Mouse (Mus musculus): ENCODE data around the gene Bach2. TPM values are rescaled to one million over a fixed set of nuclear protein-coding genes. Genes with fewer than 3 reads are reported as not detected.

The Bach2 gene
- total RNA-seq, 2 experiments from 2014 or later, result 21.4 to 29.7 TPM

DNA sequence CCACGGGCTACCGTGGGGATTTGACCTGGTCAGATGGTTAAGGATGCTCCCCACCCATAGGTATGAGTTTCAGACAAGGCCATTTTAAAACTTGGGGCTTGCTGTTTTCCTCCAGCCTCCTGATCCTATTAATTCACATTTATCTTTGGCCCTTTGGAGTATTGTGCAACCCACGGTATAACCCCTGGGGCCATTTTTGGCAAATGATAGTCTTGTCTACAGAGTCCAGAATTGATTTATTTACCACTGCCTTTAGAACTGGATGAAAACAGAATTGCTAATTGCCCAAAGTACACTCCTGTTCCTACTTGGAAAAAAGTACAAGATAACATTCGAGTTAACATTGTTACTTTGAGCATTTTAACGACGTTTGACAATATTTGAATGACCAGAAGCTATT is 7.0 kb downstream of the Bach2 start:
- DNase-seq (ENCODE audit: extremely low spot score in 1 of 2, low spot score in 2 of 2), result no peak
- intact Hi-C loops (cut with DNase I), result loop anchor here (5.0 kb wide), 1 partner anchor 327 kb away; no protein-coding TSS in a partner anchor

DNA sequence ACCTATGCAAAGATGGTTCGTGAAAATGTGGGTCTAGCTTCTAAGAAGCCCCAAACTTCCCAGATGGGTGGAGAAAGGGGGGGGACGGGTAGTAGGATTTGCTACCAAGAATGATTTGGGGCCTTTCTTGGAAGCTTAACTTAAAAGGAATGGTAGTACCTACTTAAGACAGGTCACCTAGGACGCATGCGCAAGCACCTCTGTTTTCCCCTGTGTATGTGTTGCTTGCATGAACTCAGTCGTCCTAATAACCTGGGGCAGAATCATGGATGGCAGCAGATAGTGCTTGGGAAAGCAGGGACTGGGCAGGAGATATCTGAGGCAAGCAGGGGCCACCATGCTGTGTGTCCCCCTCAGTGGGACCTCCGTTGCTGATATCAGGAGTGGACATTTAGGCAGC is 7.4 kb downstream of the Bach2 start:
- intact Hi-C loops (cut with DNase I), result loop anchor here (5.0 kb wide), 1 partner anchor 326 kb away; no protein-coding TSS in a partner anchor
- DNase-seq (ENCODE audit: extremely low spot score in 1 of 2, low spot score in 2 of 2), result no peak

DNA sequence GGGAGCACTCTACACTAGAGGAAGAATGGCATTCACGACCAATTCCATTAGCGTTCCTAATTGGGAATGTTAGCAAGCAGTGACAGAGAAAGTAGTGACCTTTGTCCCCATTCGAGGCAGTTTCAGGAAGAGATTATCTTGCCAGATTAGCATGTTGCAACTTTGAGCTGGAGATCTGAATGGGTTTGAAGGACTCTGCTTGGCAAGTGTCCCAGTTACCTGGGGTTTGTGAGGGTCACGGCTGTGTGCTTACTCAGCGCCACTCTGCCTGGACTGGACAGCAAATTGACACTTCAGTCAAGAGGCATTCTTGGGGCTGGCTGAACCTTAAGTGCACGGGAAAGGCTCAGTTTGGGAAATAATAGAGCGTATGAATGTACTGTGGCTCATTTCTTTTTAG is 8.2 kb downstream of the Bach2 start:
- no peak for DNase-seq (ENCODE audit: extremely low spot score in 1 of 2, low spot score in 2 of 2)
- intact Hi-C loops (cut with DNase I), result loop anchor here (5.0 kb wide), 1 partner anchor 326 kb away; no protein-coding TSS in a partner anchor

DNA sequence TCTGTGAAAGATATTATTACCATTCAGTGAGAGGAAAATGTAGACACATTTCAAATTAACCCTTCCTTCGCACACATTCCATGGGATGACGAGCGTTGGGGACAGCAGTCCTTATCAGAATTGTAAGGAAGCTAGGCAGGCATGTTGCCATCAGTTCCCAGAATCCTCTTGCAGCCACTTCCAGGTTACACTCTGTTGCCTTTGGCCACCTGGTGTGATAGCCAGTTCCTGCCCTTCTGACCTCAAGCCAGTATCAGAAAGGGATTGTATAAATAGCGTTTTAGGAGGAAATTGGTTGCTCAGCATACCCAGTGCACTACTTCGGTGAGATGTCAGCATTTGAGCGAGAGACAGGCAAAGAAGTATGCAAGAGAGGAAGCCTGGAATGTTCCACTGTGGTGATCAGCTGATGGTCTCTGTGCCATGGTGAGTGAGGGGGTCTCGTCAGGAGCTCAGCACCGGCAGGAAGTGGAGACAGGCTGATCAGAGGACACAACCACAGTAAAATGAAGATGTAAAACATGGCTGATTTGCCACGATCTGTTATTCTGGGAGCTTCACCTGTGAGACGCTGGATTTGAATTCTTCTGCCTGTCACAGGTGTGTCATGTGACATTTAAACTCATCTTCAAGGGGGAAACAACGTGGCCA is 9.0 kb downstream of the Bach2 start:
- intact Hi-C loops (cut with DNase I), result loop anchor here (5.0 kb wide), 1 partner anchor 325 kb away; no protein-coding TSS in a partner anchor
- DNase-seq (ENCODE audit: extremely low spot score in 1 of 2, low spot score in 2 of 2), result no peak

DNA sequence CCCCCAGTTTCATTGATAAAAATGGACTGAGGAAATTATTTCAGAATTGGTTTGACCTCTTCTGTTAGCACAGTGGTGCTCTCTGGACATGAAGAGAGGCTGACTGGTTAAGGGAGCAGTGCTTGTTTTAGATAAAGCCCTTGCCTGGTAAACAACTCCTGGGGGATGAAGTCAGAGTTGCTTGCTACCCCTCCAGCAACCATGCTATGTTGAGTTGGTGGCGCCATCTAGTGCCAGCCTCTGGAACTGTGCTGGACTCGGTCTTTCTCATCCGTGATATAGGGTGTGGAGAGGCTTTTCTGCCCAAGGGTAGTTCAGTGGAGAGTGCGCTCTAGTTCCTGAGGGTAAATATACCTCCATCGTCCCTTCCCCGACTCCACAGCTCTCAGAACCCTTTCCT is 9.6 kb downstream of the Bach2 start:
- intact Hi-C loops (cut with DNase I), result loop anchor here (5.0 kb wide), 1 partner anchor 324 kb away; no protein-coding TSS in a partner anchor
- DNase-seq (ENCODE audit: extremely low spot score in 1 of 2, low spot score in 2 of 2), result peak; percentile 56 to 79

DNA sequence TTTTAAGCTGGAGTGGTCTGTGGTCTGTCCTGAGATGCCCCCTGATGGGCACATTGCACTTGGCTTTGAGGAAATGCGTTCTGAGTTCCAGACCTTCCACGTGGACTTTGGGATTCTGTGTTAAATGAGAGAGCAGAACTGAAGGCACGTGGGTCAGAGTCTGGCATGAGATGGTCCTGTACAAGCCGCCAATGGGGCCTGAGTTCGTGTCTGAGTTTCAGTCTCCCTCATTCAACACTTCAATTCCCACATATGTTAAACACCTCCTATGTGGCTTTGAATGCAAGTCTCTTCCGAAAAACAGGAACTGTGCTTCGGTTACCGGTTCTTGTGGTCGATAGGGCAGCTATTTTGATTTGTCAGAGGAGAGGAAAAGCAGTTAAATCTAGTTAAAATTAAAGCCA is 10.4 kb downstream of the Bach2 start:
- intact Hi-C loops (cut with DNase I), result loop anchor here (5.0 kb wide), 1 partner anchor 323 kb away; no protein-coding TSS in a partner anchor
- no peak for DNase-seq (ENCODE audit: extremely low spot score in 1 of 2, low spot score in 2 of 2)

DNA sequence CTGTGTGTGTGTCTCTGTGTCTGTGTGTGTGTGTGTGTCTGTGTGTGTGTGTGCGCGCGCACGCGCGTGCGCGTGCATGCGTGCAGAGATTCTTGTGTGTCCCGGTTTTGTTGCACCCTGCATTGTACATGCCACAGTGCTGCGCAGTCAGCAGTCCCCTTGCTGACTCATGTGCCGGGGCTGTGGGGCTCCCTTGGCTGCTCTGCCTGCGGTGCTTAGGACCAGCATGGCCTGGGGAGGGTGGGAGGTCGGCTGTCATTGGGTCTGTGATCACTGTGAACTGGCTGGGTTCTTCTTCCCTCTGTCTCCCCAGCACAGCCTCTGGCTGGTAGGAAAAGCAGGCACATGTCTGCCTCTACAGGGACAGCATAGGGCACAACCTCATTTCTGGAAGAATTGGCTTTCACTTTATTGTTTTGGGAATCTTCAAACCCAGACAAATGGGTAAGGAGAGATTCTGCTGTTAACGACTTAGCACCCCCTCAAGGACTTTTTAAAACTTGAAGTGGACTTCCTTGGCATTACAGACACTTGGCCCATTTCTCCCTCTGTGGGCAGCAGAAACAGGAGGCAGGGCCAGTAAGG is 11.2 kb downstream of the Bach2 start:
- DNase-seq (ENCODE audit: extremely low spot score in 1 of 2, low spot score in 2 of 2), result peak in 1 of 2 experiments; percentile 49
- intact Hi-C loops (cut with DNase I), result loop anchor here (5.0 kb wide), 1 partner anchor 322 kb away; no protein-coding TSS in a partner anchor

DNA sequence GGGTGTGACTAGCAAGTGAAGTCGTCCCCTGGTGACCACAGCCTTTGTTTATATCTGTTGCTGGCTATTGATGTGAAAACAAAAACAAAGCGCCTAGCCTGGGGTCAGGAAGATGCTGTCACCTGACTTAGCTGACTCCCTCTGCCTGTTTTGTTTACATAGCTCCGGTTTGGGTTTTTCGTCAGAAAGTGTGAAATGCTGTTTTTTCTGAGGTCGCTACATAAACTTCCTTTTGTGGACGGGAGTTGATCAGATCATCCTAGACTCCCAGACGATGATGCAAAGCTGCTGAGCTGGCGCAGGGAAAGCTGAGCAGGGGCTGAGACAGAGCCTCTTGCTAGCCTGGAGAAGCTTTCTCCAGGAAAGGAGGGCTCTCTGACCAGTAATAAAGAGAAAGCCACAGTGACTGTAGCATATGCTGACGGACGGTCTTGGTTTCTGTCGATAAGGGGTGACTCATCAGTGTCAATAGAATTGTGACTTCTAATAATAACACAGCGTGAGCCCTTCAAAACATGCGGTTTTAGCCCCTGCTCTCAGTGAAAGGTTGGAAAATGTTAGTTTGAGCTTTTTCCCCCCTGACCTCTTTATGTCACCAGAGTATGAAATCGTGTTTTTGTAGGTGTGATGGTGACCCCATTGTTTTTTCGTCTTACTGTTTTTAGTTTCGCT is 11.9 kb downstream of the Bach2 start:
- intact Hi-C loops (cut with DNase I), result no loop called here

DNA sequence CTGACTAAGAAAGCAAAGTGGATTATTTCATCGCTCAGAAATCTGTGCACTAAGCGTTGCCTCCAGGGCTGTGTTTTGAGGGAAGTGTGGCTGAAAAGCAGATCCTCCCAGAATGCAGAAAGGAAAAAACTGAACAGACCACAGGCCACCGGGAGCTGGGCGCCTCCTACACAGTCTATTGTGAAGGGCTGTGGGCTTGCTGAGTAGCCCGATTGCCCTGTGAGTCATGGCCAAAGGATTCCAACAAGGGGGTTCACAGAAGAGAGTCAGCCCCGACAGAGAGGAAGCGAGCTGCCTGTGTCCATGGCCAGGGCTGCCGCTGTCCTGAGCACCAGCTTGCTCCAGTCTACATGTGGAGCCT is 12.4 kb downstream of the Bach2 start:
- peak in 1 of 2 experiments; percentile 51 for DNase-seq (ENCODE audit: extremely low spot score in 1 of 2, low spot score in 2 of 2)
- intact Hi-C loops (cut with DNase I), result no loop called here

More for the DNA sequence above, 11.9 kb downstream of the Bach2 start:
- peak in 1 of 2 experiments; percentile 46 for DNase-seq (ENCODE audit: extremely low spot score in 1 of 2, low spot score in 2 of 2)

DNA sequence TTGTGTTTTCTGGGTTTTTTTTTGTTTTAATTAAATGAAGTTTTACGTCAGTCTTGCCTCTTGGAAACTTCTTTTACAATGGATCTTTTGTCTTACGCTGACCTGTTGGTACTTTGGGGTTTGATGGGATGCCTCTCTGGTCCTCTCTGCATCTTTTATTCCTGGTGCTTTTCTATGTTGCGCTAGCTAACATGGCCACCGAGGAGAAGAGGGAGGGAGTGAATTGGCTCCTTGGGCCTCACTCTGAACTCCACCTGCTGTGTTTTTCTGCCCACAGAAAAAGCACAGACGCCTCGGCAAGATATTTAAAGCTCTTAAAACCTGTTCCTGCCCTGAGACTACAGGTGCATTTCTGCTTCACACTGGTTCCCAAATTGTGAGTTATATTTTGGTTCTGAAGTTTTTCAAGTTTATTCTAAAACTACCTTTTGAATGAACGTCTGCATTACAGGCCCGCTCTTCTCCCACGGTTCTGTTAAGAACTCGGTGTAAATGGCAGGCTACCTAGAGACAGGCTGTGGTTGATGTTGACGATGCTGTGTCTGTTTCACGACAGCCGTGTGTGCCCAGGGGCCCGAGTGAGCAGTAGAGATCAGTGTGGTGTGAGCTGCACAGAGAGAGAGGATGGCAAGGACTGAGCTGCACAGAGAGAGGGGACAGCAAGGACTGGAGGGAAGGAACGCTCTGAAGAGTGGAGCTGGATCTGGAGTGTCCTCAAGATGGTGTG is 13.5 kb downstream of the Bach2 start:
- intact Hi-C loops (cut with DNase I), result no loop called here
- DNase-seq (ENCODE audit: extremely low spot score in 1 of 2, low spot score in 2 of 2), result no peak

DNA sequence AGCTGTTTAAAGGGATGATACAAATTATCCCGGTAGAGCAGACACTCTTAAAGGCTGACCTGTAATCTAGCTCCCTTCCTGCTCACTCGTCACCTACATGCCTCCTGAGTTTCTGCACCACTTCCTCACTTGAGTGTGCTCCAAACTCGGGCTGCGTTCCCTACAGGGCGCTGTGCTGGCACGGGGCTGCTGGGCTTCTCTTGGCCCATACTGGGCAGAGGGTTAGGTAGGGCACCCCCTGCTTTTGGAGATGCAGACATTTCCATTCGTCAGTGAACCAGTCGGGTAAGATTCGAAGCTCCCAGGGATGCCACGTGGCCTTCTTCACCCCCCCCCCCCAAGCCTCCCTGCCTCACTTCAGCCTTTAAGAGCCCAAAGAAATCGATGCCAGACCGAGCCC is 19.1 kb downstream of the Bach2 start:
- intact Hi-C loops (cut with DNase I), result no loop called here
- DNase-seq (ENCODE audit: extremely low spot score in 1 of 2, low spot score in 2 of 2), result no peak

DNA sequence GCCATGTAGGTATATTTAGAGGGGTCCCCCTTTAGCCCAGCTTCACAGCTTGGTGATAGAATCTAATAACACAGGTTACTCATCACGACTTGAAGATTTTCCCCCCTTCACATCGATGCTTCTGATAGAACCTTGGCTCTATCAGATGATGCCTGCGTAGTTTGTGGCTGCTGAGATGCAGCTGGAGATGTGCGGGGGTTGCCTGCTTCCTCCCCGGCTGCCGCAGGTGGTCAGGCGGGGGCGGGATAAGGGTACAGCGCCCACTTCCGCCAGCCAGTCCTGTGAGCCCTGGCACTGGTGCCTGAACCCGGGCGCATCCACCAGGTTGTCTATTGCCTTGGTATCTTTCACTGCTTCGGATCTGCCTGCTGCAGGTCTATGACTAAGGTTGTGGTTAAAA is 19.5 kb downstream of the Bach2 start:
- no peak for DNase-seq (ENCODE audit: extremely low spot score in 1 of 2, low spot score in 2 of 2)
- intact Hi-C loops (cut with DNase I), result no loop called here

DNA sequence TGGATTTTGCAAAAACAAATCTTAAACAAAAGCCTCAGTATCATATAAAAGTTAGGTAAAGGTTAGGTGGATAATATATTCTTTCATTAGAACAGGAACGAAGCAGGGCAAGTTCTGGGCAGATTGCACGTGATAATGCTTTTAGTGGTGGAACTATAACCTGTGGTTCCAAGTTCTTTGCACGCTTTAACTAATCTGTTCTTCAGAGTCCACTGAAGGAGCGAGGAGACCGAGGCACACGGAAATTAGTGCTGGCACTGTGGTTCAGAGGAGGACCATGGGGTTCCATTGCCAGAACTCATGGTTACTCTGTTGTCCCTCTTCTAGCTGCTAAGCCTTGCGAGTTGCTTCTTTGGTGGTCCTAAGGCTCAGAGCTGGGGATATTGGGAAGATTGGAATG is 20.0 kb downstream of the Bach2 start:
- no peak for DNase-seq (ENCODE audit: extremely low spot score in 1 of 2, low spot score in 2 of 2)
- intact Hi-C loops (cut with DNase I), result no loop called here

DNA sequence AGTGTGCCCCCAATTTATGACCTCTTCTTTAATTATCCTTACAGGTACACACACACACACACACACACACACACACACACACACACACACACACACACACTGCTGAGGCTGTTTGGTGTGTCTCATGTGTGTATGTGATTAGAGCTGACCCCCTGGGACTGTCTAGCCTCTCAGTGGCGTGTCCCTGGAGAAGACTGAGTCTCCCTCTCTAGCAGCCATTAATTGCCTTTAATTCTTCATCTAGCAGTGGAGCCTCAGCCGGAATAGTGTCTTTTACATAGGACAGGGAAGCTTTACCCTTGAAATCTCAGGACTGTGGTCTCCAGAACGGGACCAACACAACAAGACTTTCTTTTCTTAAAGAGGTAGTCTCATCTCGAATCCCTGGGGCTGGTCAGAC is 22.3 kb downstream of the Bach2 start:
- DNase-seq (ENCODE audit: extremely low spot score in 1 of 2, low spot score in 2 of 2), result no peak
- intact Hi-C loops (cut with DNase I), result no loop called here

DNA sequence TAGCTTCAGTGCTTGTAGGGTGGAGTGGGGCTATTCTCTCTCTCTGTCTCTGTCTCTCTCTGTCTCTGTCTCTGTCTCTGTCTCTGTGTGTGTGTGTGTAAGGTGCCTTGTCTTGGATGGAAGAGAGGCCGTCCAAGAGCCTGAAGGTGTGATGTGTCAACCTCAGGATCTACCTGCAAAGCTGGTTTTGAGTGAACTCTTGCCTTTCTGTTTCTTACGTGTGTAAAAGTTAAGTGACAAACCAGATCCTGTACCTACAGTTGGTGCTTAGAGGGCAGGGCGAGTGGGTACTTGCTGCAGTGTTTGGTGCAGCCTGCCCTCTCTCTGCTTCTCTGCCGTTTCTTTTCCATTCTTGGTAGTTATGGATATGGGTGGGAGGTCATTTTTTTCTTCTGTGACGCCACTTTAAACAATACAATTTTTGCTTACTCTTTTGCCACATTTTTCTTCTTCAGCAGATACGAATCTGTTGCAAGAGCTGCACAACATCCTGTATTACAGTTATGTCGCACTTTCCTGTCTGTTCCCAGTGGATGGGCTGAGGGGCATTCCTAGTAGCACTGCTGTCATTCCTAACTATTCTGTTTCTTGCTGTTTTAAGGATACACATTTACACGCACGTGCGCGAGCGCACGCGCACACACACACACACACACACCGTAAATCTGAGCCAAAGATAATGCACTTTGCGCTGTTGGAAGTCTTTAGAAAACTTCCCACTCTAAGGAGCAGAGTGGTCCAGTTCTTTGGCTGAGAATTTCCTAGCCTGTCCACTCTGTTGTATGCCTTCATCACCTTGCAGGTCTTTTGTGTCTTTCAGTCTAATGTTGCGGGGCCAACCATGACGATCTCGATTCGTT is 24.5 kb downstream of the Bach2 start:
- intact Hi-C loops (cut with DNase I), result no loop called here
- DNase-seq (ENCODE audit: extremely low spot score in 1 of 2, low spot score in 2 of 2), result no peak

DNA sequence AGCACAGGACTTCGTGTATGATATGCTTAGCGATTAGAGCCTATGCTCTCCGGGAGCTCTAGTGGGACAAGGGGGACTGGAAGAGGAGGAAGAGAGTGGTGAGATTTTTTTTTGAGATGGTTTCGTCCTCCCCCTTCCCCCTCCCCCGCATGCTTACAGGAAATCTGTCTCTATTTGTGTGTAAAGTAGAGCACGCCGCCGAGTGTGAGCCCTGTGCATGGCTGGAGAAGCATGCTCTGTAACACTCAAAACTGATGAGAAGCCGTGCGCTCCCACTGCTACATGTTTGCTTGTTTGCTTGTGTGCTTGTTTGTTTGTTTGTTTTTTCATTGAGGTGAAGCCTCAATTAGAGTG is 25.1 kb downstream of the Bach2 start:
- DNase-seq (ENCODE audit: extremely low spot score in 1 of 2, low spot score in 2 of 2), result no peak
- intact Hi-C loops (cut with DNase I), result no loop called here

DNA sequence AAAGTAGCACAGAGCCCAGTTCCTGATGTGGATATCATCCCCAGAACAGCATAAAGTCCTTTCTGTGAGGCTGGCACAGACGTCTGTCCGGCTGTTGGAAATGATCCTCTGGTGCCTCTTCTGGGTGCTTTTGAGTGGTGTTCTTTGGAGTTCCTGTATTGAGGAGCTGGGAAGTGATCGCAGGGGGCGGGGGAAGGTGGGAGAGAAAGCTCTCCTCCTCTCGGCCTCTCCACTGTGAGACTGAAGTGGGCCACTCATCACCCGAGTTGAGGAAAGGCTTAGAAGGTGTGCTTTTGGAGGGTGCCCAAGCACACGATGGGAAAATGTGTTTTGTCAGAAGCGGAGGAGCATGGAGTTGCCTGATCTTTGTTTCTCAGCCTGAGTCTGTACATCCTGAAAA is 26.3 kb downstream of the Bach2 start:
- intact Hi-C loops (cut with DNase I), result no loop called here

DNA sequence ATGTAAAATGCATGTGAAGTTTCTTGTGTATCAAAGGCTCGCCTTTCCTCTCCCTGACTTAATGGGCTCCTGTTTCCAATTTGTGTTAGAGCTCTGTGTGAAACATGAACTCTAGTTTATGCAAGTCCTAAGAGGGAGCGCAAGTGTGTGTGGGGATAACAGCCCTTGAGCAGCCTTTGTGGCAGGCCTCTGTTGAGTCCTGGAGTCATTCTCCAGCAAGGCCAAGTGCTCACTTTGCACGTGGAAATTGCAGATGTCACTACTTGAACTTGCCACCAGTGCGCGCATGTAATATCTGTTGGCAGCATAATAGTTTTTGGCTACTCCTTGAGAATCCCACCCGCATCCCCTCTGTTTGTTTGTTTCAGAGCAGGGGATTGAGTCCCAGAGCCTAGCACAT is 28.1 kb downstream of the Bach2 start:
- intact Hi-C loops (cut with DNase I), result no loop called here
- no peak for DNase-seq (ENCODE audit: extremely low spot score in 1 of 2, low spot score in 2 of 2)

More for the DNA sequence above, 26.3 kb downstream of the Bach2 start:
- no peak for DNase-seq (ENCODE audit: extremely low spot score in 1 of 2, low spot score in 2 of 2)

DNA sequence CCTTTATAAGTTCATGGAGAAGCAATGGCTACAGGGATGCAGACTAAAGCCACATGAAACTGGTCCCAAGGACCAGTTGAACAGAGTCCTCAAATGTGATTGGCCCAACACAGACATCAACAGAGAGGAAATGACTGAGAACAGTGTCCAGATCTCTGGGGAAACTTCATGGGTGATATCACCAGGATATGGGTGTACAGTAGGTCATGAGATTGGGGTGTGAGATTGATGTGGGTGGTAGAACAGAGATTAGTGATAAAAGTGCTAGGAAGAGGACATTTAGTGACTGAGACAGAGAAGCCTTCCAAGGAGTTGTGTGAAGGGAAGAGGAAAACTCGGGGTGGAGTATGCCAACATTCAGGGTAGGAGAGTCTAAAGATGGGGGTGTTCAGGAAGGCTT is 29.4 kb downstream of the Bach2 start:
- no peak for DNase-seq (ENCODE audit: extremely low spot score in 1 of 2, low spot score in 2 of 2)
- intact Hi-C loops (cut with DNase I), result no loop called here

Data from left cerebral cortex, postnatal 10 days (tissue).